Mouse (Mus musculus): ENCODE measurements around the gene Sarnp. TPM values are rescaled to one million over a fixed set of nuclear protein-coding genes. Genes with fewer than 3 reads are reported as not detected.

Gene Sarnp
- polyA plus RNA-seq, 1 experiment from 2014 or later, result 72.0 TPM

DNA sequence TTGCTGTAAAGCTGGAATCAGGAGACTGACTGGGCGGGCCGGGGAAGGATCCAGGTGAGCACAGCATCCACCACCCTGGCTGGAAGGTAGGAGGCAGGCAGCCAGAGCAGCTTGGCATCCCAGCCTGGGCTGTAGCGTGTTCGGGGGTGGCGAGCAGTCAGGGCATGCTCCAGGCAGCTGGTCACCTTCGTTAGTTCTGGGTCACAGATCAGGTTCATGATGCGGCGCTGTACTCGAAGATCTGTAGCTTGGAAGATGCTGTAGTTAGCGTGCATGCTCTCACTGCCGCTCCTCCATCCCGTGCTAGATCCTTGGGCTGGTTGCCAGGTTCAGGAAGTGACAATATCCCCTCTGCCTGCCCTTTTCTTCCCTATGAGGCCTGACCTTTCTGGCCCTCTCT lies 96.6 kb downstream of the Sarnp start:
- Histone ChIP-seq H3K36me3 (replicated peaks; ENCODE audit: insufficient read depth, low read length) (0 out of 2 replicates have a peak, but pooled peaks cover 17% of the 10 kb centered on the region), H3K4me2 (ENCODE audit: low read depth, low read length) (no peak overlapping the region), H3K27me3 (ENCODE audit: insufficient read depth, low read length) (peaks cover 3% of the 10 kb centered on the region), H3K9me3 (ENCODE audit: low read length) (no peaks in the 10 kb centered on the region), H3K27ac (ENCODE audit: low read depth) (no peak overlapping the region), H3K4me1 (ENCODE audit: insufficient read depth) (peaks cover 7% of the 10 kb centered on the region; the same call in 1 of the 2 replicates), H3K4me3 (ENCODE audit: low read depth, low read length) (no peak overlapping the region), H3K9ac (replicated peaks) (no peak overlapping the region)
- 85% methylated on average over 12 of the region's 12 CpGs for WGBS (ENCODE audit: insufficient replicate concordance)
- DNase-seq, result no peak
- TF ChIP-seq CTCF (IDR thresholded peaks at IDR 0.05; ENCODE audit: low read depth) (no peak), EP300 (IDR thresholded peaks at IDR 0.05; ENCODE audit: low read depth) (no peak)
- ATAC-seq, result no peak

DNA sequence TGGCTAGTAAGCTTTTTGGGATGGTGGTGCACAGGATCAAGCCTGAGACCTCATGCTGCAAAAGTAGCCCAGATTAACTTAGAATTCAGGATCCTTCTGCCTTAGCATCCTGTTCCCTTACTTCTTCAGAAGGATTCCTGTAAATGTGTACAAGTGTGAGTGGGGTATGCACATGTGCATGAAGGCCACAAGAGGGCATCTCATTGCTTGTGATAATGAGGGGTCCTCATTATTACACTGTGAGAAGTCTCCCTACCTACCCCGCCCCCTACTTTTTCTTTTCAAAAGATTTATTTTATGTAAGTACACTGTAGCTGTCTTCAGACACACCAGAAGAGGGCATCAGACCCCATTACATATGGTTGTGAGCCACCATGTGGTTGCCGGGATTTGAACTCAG lies 98.4 kb downstream of the Sarnp start:
- DNase-seq (no peak), ATAC-seq (no peak)
- no peak overlapping the region for H3K4me2 ChIP-seq (ENCODE audit: low read depth, low read length)
- TF ChIP-seq CTCF (IDR thresholded peaks at IDR 0.05; ENCODE audit: low read depth), result peak; percentile 36
- no peak for TF ChIP-seq EP300 (IDR thresholded peaks at IDR 0.05; ENCODE audit: low read depth)
- no peak overlapping the region for H3K27ac ChIP-seq (ENCODE audit: low read depth)
- no peaks in the 10 kb centered on the region for H3K9me3 ChIP-seq (ENCODE audit: low read length)
- H3K27me3 ChIP-seq (ENCODE audit: insufficient read depth, low read length), result peaks cover 3% of the 10 kb centered on the region; the same call in 1 of the 2 replicates
- H3K4me1 ChIP-seq (ENCODE audit: insufficient read depth), result peaks cover 10% of the 10 kb centered on the region; the same call in 1 of the 2 replicates
- no peak overlapping the region for H3K9ac ChIP-seq (replicated peaks)
- no peak overlapping the region for H3K4me3 ChIP-seq (ENCODE audit: low read depth, low read length)
- 76% methylated on average over 2 of the region's 2 CpGs for WGBS (ENCODE audit: insufficient replicate concordance)
- 0 out of 2 replicates have a peak, but pooled peaks cover 20% of the 10 kb centered on the region for H3K36me3 ChIP-seq (replicated peaks; ENCODE audit: insufficient read depth, low read length)

DNA sequence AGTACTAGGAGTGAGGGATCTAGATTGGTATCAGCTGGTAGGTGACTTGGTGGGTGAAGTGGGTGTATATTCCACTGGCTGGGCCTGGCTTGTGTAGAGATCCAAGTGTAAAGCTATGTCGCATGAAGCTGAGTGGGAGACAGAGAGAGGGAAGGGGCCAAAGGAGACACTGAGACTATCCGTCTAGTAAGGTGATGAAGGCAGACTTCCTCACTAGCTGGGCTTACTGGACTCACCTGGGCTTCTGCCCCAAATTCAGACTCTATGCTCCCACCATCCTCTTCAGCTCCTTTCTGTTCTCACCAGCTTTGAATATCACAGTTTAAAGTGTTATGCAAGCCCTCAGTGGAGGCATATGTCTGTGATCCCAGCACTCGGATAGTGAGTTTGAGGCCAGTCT lies 99.5 kb downstream of the Sarnp start:
- DNase-seq, result no peak
- H3K9me3 ChIP-seq (ENCODE audit: low read length), result no peaks in the 10 kb centered on the region
- H3K4me3 ChIP-seq (ENCODE audit: low read depth, low read length), result no peak overlapping the region
- peaks cover 17% of the 10 kb centered on the region for H3K4me1 ChIP-seq (ENCODE audit: insufficient read depth)
- ATAC-seq, result no peak
- no peaks in the 10 kb centered on the region for H3K27me3 ChIP-seq (ENCODE audit: insufficient read depth, low read length)
- H3K4me2 ChIP-seq (ENCODE audit: low read depth, low read length), result no peak overlapping the region
- 81% methylated on average over 3 of the region's 3 CpGs for WGBS (ENCODE audit: insufficient replicate concordance)
- H3K36me3 ChIP-seq (replicated peaks; ENCODE audit: insufficient read depth, low read length), result 0 out of 2 replicates have a peak, but pooled peaks cover 20% of the 10 kb centered on the region
- H3K9ac ChIP-seq (replicated peaks), result no peak overlapping the region
- TF ChIP-seq EP300 (IDR thresholded peaks at IDR 0.05; ENCODE audit: low read depth), result no peak
- no peak for TF ChIP-seq CTCF (IDR thresholded peaks at IDR 0.05; ENCODE audit: low read depth)
- no peak overlapping the region for H3K27ac ChIP-seq (ENCODE audit: low read depth)

DNA sequence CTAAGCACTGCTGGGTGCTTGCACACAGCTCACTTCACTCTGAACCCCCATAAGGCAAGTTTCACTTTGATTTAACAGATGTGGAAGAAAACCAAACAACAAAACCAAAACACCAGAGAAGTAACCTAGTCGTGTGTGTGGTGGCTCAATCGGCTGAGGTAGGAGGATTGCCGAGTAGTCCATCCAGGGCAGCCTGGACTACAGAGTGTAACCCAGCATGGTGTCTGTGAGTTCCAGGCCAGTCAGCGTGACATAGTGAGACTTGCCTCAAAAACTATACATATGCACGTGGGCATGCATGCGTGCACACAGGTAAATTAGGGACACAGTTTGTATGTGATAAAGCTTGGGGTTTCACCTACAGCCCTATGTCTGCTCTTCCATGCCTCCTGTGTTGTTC lies 100.3 kb downstream of the Sarnp start:
- Histone ChIP-seq H3K27ac (ENCODE audit: low read depth) (no peak overlapping the region), H3K9me3 (ENCODE audit: low read length) (no peaks in the 10 kb centered on the region), H3K36me3 (replicated peaks; ENCODE audit: insufficient read depth, low read length) (0 out of 2 replicates have a peak, but pooled peaks cover 20% of the 10 kb centered on the region), H3K27me3 (ENCODE audit: insufficient read depth, low read length) (no peaks in the 10 kb centered on the region), H3K9ac (replicated peaks) (no peak overlapping the region), H3K4me1 (ENCODE audit: insufficient read depth) (peaks cover 24% of the 10 kb centered on the region), H3K4me2 (ENCODE audit: low read depth, low read length) (no peak overlapping the region), H3K4me3 (ENCODE audit: low read depth, low read length) (no peak overlapping the region)
- 81% methylated on average over 6 of the region's 6 CpGs for WGBS (ENCODE audit: insufficient replicate concordance)
- ATAC-seq, result no peak
- TF ChIP-seq CTCF (IDR thresholded peaks at IDR 0.05; ENCODE audit: low read depth) (no peak), EP300 (IDR thresholded peaks at IDR 0.05; ENCODE audit: low read depth) (no peak)
- DNase-seq, result no peak

DNA sequence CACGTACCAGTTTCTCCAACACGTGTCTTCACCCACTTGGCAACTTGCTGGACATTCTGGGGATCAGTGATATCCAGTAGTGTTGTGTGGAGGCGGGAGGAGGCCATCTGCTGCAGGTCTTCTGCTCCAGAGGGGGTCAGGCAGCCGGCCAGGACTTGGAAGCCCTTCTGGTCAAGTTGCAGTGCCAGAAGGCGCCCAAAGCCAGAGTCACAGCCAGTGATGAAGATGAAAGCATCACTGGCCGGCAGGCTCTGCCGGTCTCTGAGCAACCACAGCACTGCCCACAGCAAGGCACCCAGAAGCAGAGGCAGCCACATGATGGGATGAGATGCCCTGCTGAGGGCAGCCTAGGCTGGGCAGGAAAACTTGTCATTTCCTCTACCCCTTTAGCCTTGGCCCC lies 101.1 kb downstream of the Sarnp start:
- DNase-seq (no peak), ATAC-seq (no peak)
- Histone ChIP-seq H3K4me2 (ENCODE audit: low read depth, low read length) (peak overlapping the region; percentile 31), H3K9me3 (ENCODE audit: low read length) (no peaks in the 10 kb centered on the region), H3K27me3 (ENCODE audit: insufficient read depth, low read length) (no peaks in the 10 kb centered on the region), H3K9ac (replicated peaks) (peak overlapping the region; percentile 48), H3K4me1 (ENCODE audit: insufficient read depth) (peaks cover 28% of the 10 kb centered on the region), H3K36me3 (replicated peaks; ENCODE audit: insufficient read depth, low read length) (0 out of 2 replicates have a peak, but pooled peaks cover 18% of the 10 kb centered on the region), H3K27ac (ENCODE audit: low read depth) (0 out of 2 replicates have a peak overlapping the region, but pooled peaks have one; percentile 41), H3K4me3 (ENCODE audit: low read depth, low read length) (0 out of 2 replicates have a peak overlapping the region, but pooled peaks have one; percentile 2)
- 77% methylated on average over 7 of the region's 7 CpGs for WGBS (ENCODE audit: insufficient replicate concordance)
- TF ChIP-seq CTCF (IDR thresholded peaks at IDR 0.05; ENCODE audit: low read depth) (no peak), EP300 (IDR thresholded peaks at IDR 0.05; ENCODE audit: low read depth) (no peak)

DNA sequence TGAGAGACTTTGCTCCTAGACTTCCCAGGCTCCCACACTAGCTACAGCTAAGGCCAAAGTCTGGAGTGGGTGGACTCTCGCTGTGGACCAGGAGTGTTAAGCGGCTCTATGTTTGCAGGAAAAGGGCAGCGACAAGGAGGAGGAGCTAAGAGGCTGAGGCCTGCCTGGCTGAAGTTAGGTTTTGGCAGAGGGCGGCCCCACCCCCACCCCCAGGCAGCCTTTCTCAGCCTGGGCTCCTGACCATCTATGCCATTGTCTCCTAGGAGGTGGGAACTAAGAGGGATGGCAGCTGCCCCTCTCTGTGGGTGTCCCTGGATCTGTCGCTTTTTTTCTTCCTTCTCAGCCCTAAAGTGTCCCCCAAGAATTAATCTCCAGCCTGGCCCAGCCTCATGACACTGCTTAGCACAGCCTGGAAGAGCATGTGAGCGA lies 102.1 kb downstream of the Sarnp start:
- DNase-seq (peak; percentile 53), ATAC-seq (peak; percentile 41)
- H3K4me2 ChIP-seq (ENCODE audit: low read depth, low read length), result 0 out of 2 replicates have a peak overlapping the region, but pooled peaks have one; percentile 31
- TF ChIP-seq EP300 (IDR thresholded peaks at IDR 0.05; ENCODE audit: low read depth), result no peak
- TF ChIP-seq CTCF (IDR thresholded peaks at IDR 0.05; ENCODE audit: low read depth), result no peak
- H3K27ac ChIP-seq (ENCODE audit: low read depth), result peak overlapping the region; percentile 41
- 46% methylated on average over 6 of the region's 6 CpGs for WGBS (ENCODE audit: insufficient replicate concordance)
- no peaks in the 10 kb centered on the region for H3K27me3 ChIP-seq (ENCODE audit: insufficient read depth, low read length)
- H3K36me3 ChIP-seq (replicated peaks; ENCODE audit: insufficient read depth, low read length), result 0 out of 2 replicates have a peak, but pooled peaks cover 10% of the 10 kb centered on the region
- no peak overlapping the region for H3K9ac ChIP-seq (replicated peaks)
- peaks cover 37% of the 10 kb centered on the region for H3K4me1 ChIP-seq (ENCODE audit: insufficient read depth)
- H3K4me3 ChIP-seq (ENCODE audit: low read depth, low read length), result no peak overlapping the region
- H3K9me3 ChIP-seq (ENCODE audit: low read length), result no peaks in the 10 kb centered on the region
